Mouse (Mus musculus) macrophage (primary cell): Measurements from ENCODE around the gene Tescl. TPM values are rescaled to one million over a fixed set of nuclear protein-coding genes. Genes with fewer than 3 reads are reported as not detected.
A peak's percentile ranks its signal among the peaks of the same experiment; 100 is the strongest.

Source experiments
- H3K27ac ChIP-seq: fragments of 350-480 bp; formaldehyde crosslinking; 2 replicates; pipeline ENCODE4 v1.9.0; 2021
- H3K36me3 ChIP-seq: fragments of 350-480 bp; formaldehyde crosslinking; 2 replicates; pipeline ENCODE4 v1.9.0; 2021; ENCODE audit errors: inconsistent target
- H3K4me3 ChIP-seq: fragments of 350-480 bp; formaldehyde crosslinking; 2 replicates; pipeline ENCODE4 v1.9.0; 2021; ENCODE audit errors: inconsistent target
- H3K79me2 ChIP-seq: fragments of 350-480 bp; formaldehyde crosslinking; 2 replicates; pipeline ENCODE4 v1.9.0; 2021; ENCODE audit errors: inconsistent target
- WGBS: methylation state at CpG from one replicate; pipeline ENCODE4 v1.1.7; 2026; ENCODE audit warnings: inconsistent platforms; ENCODE audit not compliant: missing documents; 5-methylcytosine and 5-hydroxymethylcytosine counted together
- polyA plus RNA-seq: library from polyadenylated mRNA; stranded (reverse); fragments of 250-400 nt; gene quantifications from 3 replicates; pipeline ENCODE4 v1.2.4, GENCODE M21; 2018; ENCODE audit warnings: inconsistent platforms

The Tescl gene
- polyA plus RNA-seq, 1 experiment from 2014 or later: not detected

DNA sequence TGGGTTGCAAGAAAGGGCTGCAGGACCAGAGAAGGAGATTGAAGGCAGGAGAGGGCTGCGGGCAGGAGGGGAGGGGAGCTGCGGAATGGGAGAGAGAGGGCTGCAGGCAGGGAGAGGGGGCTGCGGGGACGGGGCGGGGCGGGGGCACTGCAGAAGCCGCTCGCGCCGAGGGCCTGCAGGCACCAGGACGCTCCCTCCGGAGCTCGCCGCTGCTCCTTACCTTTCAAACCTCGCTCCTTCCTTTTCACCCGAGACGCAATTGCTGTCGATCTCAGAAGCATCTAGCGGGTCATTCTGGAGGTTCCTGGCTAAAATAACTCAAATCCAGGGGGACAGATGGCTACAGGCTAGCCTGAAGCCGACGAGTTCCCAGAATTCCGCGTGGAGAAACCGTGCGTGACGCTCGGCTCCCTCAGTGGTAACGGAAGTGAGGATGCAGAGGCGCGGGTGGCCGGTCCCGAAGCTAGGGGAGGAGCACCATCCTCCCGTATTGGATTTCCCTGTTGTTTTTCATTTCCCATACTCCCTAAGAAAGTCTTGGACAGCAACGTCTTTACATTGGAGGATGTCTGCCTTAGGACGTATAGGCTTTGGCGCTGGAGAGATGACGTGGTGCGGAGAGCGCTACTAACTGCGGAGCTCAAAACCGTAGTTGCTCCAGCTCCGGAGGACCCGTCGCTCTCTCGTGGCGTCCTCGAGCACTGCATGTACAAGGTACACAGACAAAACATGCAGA lies 34.6 kb downstream of the Tescl start:
- Histone ChIP-seq H3K79me2 (no peaks in the 10 kb centered on the region), H3K4me3 (peak overlapping the region; percentile 84), H3K27ac (peak overlapping the region; percentile 25; the same call in 1 of the 2 replicates), H3K36me3 (peaks cover 20% of the 10 kb centered on the region; the same call in 1 of the 2 replicates)
- WGBS: 1% methylated on average over 41 of the region's 47 CpGs

DNA sequence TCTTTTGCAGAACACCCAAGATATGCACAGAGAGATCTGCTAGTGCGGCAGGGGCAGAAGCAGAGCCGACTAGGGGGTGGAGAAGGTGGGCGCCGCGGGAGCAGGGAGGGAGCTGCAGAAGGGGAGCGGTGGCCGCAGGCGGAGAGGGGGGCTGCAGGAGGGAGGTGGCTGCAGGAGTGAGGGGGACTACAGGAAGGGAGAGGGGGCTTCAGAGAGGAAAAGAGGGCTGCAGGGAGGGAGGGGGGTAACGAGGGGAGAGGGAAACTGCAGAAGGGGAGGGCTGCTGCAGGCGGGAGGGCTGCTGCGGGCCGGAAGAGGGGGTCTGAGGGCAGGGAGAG lies 35.1 kb downstream of the Tescl start:
- Histone ChIP-seq H3K4me3 (peak overlapping the region; percentile 84), H3K36me3 (peaks cover 26% of the 10 kb centered on the region; the same call in 1 of the 2 replicates), H3K27ac (no peak overlapping the region), H3K79me2 (no peaks in the 10 kb centered on the region)
- WGBS: 3% methylated on average over 12 of the region's 12 CpGs

DNA sequence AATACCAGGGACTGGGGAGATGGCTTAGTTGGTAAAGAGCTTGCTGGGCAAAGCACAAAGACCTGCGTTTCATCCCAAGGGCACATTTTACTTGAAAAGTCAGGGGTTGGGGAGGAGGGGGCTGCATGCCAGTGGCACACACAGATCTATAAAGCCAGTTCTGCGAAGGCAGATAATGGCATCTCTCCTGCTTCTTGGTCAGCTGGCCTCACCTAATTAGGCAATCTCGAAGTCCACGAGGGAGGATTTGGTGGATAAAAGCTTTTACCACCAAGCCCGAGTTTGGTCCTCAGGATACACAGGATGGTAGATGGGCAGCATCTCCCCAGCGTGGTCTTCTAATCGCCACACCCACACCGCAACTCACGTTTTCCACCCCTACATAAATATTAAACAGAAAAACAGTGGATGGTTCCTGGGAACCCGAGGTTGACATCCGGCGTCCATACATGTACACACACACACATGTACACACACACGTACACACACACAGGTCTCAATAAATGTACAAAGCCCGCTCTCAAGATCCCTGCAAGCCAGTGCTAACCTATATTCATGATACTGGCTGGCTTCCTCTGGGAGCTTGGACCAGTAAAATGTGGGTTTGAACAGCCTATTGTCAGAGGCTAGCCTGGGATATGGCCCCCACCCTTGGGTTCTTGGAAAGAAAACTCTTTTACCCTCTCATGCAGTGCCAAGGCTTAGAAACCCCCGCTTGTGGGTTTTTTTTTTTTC lies 36.2 kb downstream of the Tescl start:
- Histone ChIP-seq H3K4me3 (no peak overlapping the region), H3K36me3 (peaks cover 34% of the 10 kb centered on the region; the same call in 1 of the 2 replicates), H3K27ac (no peak overlapping the region), H3K79me2 (no peaks in the 10 kb centered on the region)
- WGBS: 98% methylated on average over 15 of the region's 15 CpGs

DNA sequence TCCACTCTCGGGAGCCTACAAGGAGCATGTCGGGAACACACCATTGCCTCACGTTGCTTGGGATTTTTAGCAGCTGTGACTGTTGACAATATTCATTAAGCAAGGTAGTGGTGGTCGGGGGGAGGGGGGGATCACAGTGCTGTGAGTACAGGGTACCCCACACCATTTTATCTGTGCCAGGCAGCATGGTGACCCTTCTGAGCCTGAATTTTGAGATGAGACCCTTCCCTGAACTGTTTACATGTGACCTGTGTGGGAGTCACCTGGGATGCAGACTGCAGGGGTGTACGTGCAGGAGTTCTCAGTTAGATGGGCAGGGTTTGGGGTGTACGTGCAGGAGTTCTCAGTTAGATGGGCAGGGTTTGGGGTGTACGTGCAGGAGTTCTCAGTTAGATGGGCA lies 37.4 kb downstream of the Tescl start:
- no peak overlapping the region for H3K4me3 ChIP-seq
- no peaks in the 10 kb centered on the region for H3K79me2 ChIP-seq
- no peak overlapping the region for H3K27ac ChIP-seq
- peaks cover 46% of the 10 kb centered on the region for H3K36me3 ChIP-seq
- 99% methylated on average over 6 of the region's 7 CpGs for WGBS

DNA sequence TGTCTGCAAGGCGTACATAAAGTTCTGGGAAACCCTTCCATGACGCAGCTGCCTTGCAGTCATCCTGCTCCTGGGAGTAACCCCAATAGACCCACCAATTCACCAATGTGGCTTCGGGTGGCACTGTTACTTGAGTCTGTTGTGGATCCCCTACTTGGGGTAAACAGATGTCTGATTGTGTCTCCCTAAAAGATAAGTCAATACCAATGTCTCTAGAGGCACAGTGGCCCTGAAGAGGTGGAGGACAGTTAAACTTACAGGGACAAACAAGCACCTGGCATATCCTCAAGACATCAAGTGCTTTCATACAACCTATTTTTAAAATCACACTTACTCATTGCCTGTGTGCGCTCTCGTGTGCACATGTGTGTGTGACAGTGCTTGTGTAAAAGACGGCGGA lies 38.4 kb downstream of the Tescl start:
- WGBS: 98% methylated on average over 5 of the region's 7 CpGs

DNA sequence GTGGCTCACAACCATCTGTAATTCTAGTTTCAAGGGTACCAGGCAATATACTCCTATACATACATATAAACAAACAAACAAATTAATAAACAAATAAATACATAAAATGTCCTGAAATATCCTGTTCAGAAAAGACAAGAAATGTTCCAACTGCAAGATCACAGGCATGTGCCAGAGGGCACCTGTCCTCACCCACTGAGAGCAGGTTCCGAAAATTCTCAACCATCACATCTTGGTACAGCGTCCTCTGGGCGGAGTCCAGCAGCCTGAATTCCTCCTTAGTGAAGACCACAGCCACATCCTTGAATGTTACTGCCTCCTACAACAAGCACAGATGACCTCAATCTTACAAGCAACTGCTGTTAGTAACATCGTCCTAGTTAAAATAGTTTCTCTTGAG lies 39.0 kb downstream of the Tescl start:
- Histone ChIP-seq H3K79me2 (no peaks in the 10 kb centered on the region), H3K4me3 (no peak overlapping the region), H3K36me3 (peaks cover 50% of the 10 kb centered on the region), H3K27ac (no peak overlapping the region)
- WGBS: 100% methylated on average over 4 of the region's 4 CpGs

More for the DNA sequence above, 38.4 kb downstream of the Tescl start:
- H3K4me3 ChIP-seq: no peak overlapping the region
- H3K27ac ChIP-seq: no peak overlapping the region
- no peaks in the 10 kb centered on the region for H3K79me2 ChIP-seq
- H3K36me3 ChIP-seq: peaks cover 50% of the 10 kb centered on the region

DNA sequence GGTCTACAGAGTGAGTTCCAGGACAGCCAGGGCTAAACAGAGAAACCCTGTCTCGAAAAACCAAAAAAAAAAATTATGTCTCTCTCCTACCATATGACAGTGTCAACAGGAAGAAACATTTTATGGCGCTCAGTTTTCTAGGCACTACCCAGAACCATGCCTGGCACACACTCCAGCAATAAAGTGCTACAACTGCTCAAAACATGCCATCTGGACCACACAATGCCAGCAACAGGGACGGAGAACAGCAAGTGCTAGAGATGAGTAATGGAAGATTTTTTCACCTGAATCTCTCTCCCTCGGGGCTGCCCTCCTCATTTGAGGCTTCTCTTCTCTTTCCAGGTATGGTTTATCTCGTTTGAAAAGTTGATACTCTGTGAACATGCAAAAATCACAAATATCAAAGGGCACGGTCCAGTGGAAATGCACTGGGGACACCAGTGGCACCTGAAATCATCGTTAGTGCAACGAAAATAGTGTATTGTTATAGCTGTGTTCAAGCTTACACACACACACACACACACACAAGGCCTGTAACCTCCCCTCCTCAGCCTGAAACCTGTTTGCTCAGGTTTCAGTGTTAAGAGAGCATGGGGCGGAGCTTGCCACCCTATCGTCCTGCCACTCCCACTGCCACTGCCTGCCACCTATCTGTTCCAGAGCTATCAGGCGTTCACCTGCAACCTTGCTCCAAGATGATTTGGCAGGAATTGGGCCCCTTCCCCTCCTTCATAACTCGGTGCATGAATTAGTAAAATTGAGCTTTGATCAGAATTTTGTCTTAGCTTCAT lies 40.5 kb downstream of the Tescl start:
- 93% methylated on average over 11 of the region's 12 CpGs for WGBS
- no peak overlapping the region for H3K27ac ChIP-seq
- H3K36me3 ChIP-seq: peaks cover 50% of the 10 kb centered on the region

DNA sequence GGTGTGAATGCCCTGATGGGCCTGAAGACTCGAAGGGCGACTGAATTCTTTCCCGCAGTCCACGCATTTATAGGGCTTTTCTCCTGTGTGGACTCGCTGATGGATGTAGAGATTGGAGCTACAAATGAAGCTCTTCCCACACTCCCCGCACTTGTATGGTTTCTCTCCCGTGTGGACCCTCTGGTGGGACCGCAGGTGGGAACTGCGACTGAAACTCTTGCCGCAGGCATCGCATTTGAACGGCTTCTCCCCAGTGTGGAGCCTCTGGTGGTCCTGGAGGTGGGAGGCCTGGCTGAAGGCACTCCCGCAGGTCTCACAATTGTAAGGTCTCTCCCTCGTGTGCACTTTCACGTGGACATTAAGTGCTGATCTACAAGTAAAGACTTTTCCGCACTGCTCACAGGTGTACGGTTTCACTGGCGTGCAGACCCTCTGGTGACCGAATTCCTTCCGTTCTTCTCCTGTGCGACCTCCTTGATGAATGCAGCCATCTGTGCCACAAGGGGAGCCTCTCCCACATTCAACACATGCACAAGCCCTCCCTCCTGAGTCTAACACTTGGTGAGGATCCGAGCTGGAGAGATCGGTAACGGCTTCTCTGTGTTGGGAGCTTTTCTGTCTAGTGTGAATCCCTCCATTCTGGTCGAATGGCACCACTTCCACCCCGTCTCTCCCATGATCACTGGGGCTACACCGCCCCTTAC lies 42.2 kb downstream of the Tescl start:
- H3K79me2 ChIP-seq: no peaks in the 10 kb centered on the region
- peaks cover 50% of the 10 kb centered on the region for H3K36me3 ChIP-seq
- H3K27ac ChIP-seq: no peak overlapping the region
- H3K4me3 ChIP-seq: no peak overlapping the region
- WGBS: 93% methylated on average over 27 of the region's 27 CpGs

More for the DNA sequence above, 40.5 kb downstream of the Tescl start:
- Histone ChIP-seq H3K4me3 (no peak overlapping the region), H3K79me2 (no peaks in the 10 kb centered on the region)

DNA sequence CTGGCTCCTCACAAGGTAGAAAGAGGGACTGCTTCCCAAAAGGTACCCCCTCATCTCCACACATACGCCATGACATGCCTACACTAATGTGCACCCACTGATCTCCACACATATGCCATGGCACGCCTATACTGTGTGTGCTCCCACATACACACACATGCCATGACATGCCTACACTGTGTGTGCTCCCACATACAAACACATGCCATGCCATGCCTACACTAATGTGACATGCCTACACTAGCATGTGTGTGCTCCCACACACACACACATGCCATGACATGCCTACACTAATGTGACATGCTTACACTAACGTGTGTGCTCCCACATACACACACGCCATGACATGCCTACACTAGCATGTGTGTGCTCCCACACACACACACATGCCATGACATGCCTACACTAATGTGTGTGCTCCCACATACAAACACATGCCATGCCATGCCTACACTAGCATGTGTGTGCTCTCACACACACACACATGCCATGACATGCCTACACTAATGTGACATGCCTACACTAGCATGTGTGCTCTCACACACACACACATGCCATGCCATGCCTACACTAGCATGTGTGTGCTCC lies 43.5 kb downstream of the Tescl start:
- 98% methylated on average over 4 of the region's 4 CpGs for WGBS
- H3K27ac ChIP-seq: no peak overlapping the region
- no peak overlapping the region for H3K4me3 ChIP-seq
- no peaks in the 10 kb centered on the region for H3K79me2 ChIP-seq
- peaks cover 39% of the 10 kb centered on the region for H3K36me3 ChIP-seq

DNA sequence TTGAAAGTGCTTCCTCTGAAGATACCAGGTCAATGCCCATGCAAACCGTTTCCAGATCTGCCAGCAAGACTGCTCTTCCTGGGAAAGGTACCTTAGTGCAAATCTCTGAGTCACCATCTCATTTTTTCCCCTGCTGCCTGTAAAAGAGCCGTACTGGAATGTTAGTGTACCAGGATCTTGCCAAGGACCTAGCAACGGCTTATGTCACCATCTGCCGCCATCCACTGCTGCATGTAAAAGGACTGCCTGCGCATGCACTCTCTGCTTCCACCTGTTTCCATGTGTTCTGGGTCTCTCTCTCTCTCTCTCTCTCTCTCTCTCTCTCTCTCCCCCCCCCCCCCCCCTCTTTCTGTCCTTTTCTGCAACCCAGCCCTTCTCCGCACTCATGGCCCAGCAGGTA lies 45.2 kb downstream of the Tescl start:
- no peak overlapping the region for H3K4me3 ChIP-seq
- H3K27ac ChIP-seq: no peak overlapping the region
- H3K36me3 ChIP-seq: peaks cover 23% of the 10 kb centered on the region
- 94% methylated on average over 5 of the region's 6 CpGs for WGBS
- H3K79me2 ChIP-seq: no peaks in the 10 kb centered on the region

DNA sequence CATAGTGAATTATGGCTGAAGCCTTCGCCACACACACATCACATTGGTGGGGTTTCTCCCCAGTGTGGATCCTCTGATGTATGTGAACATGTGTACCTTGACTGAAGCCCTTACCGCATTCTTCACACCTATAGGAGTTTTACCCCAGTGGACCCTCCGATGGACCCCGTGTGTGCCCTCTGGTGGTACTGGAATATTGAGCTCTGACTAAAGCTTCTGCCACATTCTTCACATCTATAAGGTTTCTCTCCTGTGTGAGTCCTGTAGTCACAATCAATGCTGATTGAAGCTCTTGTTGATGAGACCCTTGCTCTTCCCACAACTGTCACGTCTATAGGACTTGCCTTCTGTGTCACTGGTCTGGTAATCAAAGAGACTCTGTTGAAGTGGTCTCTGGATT lies 46.1 kb downstream of the Tescl start:
- Histone ChIP-seq H3K79me2 (no peaks in the 10 kb centered on the region), H3K36me3 (peaks cover 16% of the 10 kb centered on the region), H3K4me3 (no peak overlapping the region), H3K27ac (no peak overlapping the region)
- WGBS: 86% methylated on average over 5 of the region's 5 CpGs

DNA sequence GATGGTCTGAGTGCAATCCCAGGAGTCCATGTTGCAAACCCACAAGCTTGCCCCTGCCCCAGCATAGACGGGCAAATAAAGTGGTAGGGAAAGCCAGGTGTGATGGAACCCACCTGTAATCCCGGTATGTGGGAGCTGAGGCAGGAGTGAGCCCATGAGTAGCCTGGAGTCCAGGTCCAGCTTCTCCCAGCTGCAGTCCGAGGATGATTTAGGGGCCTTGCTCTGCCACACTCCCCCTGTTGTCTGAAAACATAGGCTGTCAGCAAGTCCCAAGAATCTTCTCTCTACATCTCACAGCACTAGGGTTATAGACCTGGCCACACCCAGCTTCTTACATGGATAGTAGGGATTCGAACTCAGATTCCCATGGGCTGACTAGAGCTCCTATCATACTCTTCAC lies 46.8 kb downstream of the Tescl start:
- no peak overlapping the region for H3K4me3 ChIP-seq
- no peaks in the 10 kb centered on the region for H3K79me2 ChIP-seq
- peaks cover 9% of the 10 kb centered on the region for H3K36me3 ChIP-seq
- 85% methylated on average over 4 of the region's 4 CpGs for WGBS
- H3K27ac ChIP-seq: no peak overlapping the region

DNA sequence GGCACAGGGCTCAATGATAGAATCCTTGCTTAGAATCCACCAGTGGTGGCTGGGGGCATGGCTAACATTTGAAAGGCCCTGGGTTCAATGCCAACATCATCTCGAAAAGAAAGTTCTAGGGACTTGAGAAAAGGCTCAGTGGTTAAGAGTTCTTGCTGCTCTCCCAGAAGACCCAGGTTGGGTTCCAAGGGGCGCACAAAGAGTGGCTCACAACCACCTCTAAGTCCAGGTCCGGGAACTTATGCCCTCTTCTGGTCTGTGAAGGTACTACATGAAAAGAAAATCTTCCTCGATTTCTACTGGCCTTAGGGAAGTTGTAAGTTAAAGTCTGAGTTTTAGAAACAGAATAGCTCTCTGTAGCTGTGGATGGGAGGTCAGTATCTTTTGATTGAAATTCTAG lies 47.6 kb downstream of the Tescl start:
- H3K79me2 ChIP-seq: no peaks in the 10 kb centered on the region
- no peak overlapping the region for H3K27ac ChIP-seq
- WGBS: 48% methylated on average over 4 of the region's 4 CpGs
- H3K4me3 ChIP-seq: no peak overlapping the region
- H3K36me3 ChIP-seq: peaks cover under 1% of the 10 kb centered on the region; the same call in 1 of the 2 replicates
